Mouse (Mus musculus) left cerebral cortex, postnatal 14 days (tissue): ENCODE measurements around the gene Flt1. TPM values are rescaled to one million over a fixed set of nuclear protein-coding genes. Genes with fewer than 3 reads are reported as not detected.
"Not testable (repeated sequence)": the region's sequence is repeated elsewhere in the genome, so short reads cannot be mapped to it uniquely, and the experiment has no call there.

Experiments
- DNase-seq, 2 experiments: peaks; one replicate each; pipeline ENCODE4 v3.0.0; 2021 to 2022; ENCODE audit warnings: low spot score in 2 of 2, mixed read lengths in 1 of 2
- intact Hi-C: fragments of 180-260 bp; cut with DNase I; formaldehyde crosslinking; loops from one replicate; pipeline ENCODE4 v1.15.1; 2025
- total RNA-seq, 2 experiments: library from RNA; stranded (reverse); gene quantifications; 2 replicates each; pipeline ENCODE4 v1.2.3; 2021

Flt1 gene
- total RNA-seq, 2 experiments from 2014 or later = 28.9 to 35.8 TPM

DNA sequence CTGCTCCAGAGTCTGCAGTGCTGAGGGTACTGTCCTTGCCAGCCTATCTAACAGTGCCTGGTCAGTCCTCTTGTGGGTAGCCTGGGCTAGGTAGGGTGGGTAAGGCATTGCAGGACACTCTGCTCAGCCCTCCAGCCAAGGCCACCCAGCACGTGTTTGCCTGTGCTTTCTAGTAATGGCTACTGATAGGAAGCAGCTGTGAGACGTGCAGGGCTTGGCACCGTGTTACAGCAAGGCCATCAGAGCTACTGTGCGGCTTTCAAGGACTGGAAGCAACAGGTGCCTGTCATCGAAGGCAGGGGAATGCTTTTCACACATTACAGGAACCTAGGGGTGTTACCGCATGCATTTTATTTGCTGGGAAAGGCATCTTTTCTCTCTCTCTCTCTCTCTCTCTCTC is 148.8 kb downstream of the Flt1 start:
- DNase-seq = no peak
- intact Hi-C loops = no loop called here

GRCm38 (mm10) chr5:147574517-147574916 is 151.3 kb downstream of the Flt1 start:
- intact Hi-C loops = no loop called here
- DNase-seq = no peak

DNA sequence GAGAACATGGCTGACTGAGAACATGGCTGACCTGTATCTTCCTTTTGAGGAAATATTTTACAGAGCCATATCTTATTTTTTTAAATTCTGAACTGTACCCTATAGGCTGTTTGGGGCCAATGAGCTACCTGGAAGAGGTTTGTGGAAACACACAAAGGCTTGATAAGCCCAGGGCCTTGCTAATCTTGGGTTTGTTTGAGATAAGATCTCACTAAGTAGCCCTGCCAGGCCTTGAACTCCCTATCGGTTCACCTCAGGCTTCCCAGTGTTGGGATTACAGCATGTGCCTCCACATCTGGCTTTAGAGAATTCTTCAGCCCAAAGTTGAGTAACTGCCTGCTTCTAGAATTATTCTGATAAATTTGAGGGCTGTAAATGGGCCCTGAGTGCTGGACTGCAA is 152.3 kb downstream of the Flt1 start:
- intact Hi-C loops = no loop called here

DNA sequence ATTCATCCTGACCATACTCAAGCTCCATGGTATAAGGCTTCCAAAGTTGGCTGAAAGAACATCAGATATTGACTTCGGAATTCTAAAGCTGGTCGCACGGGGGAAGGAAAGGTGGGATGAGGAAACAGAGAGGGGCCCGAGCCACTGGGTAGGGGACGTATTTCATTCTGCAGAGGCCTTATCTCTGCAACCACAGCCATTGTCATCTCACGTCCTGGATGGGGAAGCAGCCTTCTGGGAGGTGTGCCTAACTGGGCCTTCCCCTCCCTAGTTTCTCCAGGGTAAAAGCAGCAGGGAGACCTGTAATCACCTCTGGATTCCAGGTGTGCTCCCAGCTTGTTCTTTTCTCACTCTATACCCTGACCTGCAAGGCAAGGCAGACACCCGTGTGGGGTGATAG is 153.1 kb downstream of the Flt1 start:
- no peak for DNase-seq
- intact Hi-C loops = no loop called here

More for the DNA sequence above, 152.3 kb downstream of the Flt1 start:
- DNase-seq = no peak

- DNase-seq = no peak
- intact Hi-C loops = no loop called here
Observed at GRCm38 (mm10) chr5:147566335-147566734, 159.5 kb downstream of the Flt1 start.

DNA sequence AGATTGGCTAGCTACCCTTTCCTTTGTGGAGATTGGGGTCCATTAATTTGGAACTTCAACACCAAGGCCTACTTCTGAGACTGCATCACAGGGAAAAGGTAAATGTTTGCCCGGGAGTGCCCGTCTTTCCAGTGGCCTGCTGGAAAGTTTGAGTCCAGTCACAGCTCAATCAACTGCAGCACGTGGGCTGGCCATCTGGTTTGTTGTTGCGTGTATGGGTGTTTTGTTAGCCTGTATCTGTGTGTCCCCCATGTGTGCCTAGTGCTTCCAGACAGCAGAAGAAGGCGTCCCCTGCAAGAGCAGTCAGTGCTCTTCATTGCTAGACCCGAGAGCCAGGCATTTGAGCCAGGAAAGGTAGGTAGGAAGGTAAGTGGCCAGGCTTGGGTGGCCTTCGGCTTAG is 160.4 kb downstream of the Flt1 start:
- DNase-seq = peak; percentile 19 to 37
- intact Hi-C loops = no loop called here

DNA sequence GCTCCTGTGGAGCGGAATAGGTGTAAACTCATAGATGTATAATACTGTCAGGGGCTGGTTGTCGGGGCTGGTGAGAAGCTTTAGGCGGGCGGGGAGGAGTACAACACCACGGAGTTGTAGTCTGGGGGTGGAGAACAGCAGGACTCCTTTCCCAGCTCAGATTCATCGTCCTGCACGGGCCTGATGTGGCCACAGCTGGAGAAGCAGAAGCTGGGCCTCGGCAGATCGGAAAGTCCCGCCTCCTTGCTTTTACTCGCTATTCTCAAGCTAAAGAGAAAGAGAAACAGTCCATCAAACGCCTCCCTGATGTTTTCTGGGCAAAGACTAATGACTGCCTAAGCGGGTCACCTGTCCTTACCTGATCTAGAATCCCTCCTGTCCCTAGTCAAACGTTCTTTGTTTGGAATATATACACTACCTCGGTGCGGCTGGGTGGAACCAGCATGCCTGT is 161.6 kb downstream of the Flt1 start:
- no peak for DNase-seq
- intact Hi-C loops = no loop called here

DNA sequence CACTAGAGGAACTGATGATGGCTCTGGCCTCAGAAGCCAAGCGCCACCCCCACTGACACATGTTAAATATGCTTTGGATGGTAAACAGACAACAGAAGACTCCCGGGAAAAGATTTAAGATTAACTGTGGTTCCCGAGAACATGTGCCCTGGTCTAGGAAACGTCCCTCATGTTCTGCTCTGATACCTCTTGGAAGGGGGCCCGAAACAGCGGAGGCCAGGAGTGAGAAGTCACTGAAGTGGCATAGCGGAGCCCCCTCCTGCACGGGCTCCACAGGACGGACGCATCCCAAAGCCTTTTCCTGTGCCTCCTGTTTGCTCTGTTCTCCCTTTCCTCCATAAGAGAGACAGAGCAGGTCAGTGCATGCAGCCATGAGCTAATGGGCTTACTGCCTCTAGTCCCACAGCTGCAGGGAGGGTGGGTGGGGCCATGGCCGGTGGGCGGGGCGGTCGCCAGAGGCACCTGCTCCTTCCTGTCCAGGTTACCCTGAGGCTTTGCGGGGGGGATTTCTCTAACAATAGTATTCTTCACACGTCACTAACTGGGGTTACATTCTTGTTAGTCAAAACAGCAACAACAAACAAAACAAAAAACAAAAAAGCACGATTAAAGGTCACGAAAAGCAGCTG is 162.2 kb downstream of the Flt1 start:
- DNase-seq = no peak

DNA sequence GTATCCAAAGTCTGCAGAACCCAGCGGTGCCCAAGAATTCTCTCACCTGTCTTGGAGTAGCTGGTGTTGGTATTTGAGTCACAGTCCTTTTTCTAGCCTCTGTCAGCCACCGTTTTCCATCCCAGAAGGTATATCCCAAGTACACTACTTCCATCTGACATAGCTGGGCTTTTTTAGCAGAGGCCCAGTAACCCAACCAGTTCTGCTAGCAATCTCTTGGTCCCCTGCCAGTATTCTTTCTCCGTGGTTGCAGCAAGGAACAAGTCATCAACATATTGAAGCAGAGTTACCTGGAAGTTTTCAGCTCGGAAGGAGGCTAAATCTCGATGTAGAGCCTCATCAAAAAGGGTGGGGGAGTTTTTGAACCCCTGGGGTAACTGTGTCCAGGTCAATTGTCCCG is 168.2 kb downstream of the Flt1 start:
- DNase-seq, intact Hi-C loops: not testable (repeated sequence)

More for the DNA sequence above, 162.2 kb downstream of the Flt1 start:
- intact Hi-C loops = no loop called here

- no peak for DNase-seq
- intact Hi-C loops = no loop called here
Observed at GRCm38 (mm10) chr5:147551879-147552627, 173.8 kb downstream of the Flt1 start.

GRCm38 (mm10) chr5:147549016-147549755 is 176.6 kb downstream of the Flt1 start:
- intact Hi-C loops = no loop called here
- DNase-seq = no peak

DNA sequence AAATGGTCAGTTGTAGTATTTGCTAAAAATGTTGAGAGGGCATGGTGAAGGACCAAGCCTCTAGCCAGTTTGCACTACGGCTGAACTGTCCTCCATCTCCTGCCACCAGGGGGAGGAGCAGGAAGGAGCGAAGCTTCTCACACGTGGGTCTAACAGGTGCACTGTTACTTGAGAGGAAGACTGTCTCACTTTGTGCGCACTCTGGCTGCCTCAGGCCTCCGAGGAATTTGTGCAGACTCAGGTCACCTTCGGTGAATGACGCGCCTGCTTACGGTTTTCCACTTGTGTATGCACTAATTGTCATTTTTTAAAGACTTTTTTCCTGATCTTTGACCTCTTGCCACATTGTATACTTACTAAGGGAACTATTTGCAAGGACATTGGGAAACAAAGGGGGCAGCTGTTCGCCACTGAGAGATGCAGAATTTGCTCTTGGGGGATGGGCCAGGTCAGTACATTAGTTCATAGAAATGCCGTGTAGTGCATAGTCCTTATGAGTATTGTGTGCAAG is 180.0 kb downstream of the Flt1 start:
- no peak for DNase-seq
- intact Hi-C loops = no loop called here

DNA sequence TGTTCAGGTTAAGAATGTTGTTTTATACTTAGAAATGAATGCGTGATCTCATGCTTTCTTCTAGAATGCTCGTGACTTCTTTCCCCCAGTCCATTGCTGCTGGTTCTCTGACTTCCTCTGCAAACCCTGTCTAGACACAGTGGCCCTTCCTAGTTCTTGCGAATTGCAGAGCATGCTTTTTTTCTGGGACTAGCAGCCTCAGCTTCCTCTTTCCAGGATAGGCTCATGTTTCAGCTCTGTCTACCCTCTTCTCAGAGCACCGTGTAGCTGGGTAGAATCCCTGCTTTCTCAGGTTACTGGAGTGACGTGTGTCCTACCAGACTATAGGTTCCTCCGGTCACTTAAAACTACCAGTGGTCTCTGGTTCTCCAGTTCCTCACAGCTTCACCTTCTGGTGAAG is 183.5 kb downstream of the Flt1 start:
- intact Hi-C loops = no loop called here
- no peak for DNase-seq

DNA sequence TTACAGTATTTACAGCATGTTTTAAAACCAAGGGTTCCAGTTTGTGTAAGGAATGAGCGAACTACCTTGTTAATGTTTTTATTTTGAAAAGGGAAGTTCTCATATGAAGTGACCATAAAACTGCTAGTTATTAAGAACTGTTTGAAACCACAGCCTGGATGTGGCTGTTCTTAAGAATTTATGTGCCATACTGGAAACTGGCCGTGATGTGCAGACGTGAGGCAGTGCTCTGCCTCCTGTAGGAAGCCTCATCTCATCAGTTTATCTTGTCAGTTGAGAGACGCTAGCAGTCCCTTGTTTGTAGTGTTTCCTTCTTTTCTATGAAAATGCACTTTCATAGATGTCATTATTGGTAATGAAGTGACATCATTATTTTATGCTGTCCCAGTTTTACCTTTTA is 186.0 kb downstream of the Flt1 start:
- intact Hi-C loops = no loop called here

DNA sequence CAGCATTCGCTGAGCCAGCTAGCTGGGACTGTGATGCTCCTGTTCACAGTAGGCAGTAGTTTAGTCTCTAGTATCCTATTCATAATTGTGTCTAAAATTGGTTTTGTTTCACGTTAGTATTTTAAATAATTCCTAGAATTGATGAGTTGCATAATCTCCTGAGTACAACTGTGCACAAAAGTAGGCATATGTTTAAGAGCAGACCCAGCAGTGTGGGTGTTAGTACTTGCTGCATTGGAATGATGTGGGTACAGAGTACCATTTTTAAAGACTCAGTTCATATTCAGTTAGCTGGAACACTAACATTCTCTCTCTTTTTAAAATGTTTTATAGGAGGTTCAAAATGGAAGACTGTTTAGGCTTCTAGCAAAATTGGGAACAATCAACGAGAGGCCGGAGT is 186.4 kb downstream of the Flt1 start:
- peak; percentile 30 to 41 for DNase-seq
- intact Hi-C loops = no loop called here

More for the DNA sequence above, 186.0 kb downstream of the Flt1 start:
- no peak for DNase-seq

- DNase-seq = no peak
- intact Hi-C loops = loop anchor here (5.0 kb wide), 1 partner anchor 100 kb away; the partner anchor contains the start of gene Pan3
Observed at GRCm38 (mm10) chr5:147532031-147532430, 193.8 kb downstream of the Flt1 start.

- intact Hi-C loops = no loop called here
- DNase-seq = no peak
Observed at GRCm38 (mm10) chr5:147527788-147528187, 198.0 kb downstream of the Flt1 start.

GRCm38 (mm10) chr5:147527006-147527405 is 198.8 kb downstream of the Flt1 start:
- intact Hi-C loops = no loop called here
- no peak for DNase-seq
